Mouse (Mus musculus) neural tube, embryonic 11.5 days (tissue): Measurements from ENCODE around the gene Phf11c. TPM values are rescaled to one million over a fixed set of nuclear protein-coding genes. Genes with fewer than 3 reads are reported as not detected.

Experiments
- ATAC-seq: fragments of 200-750 bp; cut with Nextera tagmentation; 2 replicates; pipeline ENCODE4 v1.8.0; 2017; ENCODE audit warnings: moderate number of reproducible peaks, mild to moderate bottlenecking, moderate TSS enrichment, moderate library complexity; ENCODE audit not compliant: insufficient read depth, low FRiP score, low TSS enrichment
- DNase-seq: peaks from one replicate; pipeline ENCODE4 v3.0.0-alpha.2; 2015; ENCODE audit warnings: low spot score
- H3K27ac ChIP-seq: fragments of 300-500 bp; sonication (generic); 2 replicates; pipeline ENCODE4 v1.5.1; 2014; ENCODE audit warnings: low read depth, mild to moderate bottlenecking, low read length
- H3K27me3 ChIP-seq: fragments of 300-500 bp; sonication (generic); 2 replicates; pipeline ENCODE4 v1.6.1; 2014; ENCODE audit warnings: mild to moderate bottlenecking, low read length, mixed read lengths; ENCODE audit not compliant: control insufficient read depth, insufficient read depth
- H3K36me3 ChIP-seq: fragments of 300-500 bp; sonication (generic); 2 replicates; pipeline ENCODE4 v1.6.1; 2014; ENCODE audit warnings: mild to moderate bottlenecking, low read length, moderate library complexity, mixed read lengths; ENCODE audit not compliant: control insufficient read depth, insufficient read depth
- H3K4me1 ChIP-seq: fragments of 300-500 bp; sonication (generic); 2 replicates; pipeline ENCODE4 v1.6.1; 2014; ENCODE audit warnings: low read length, mixed read lengths; ENCODE audit not compliant: control insufficient read depth, insufficient read depth
- H3K4me2 ChIP-seq: fragments of 300-500 bp; sonication (generic); 2 replicates; pipeline ENCODE4 v1.6.1; 2014; ENCODE audit warnings: low read depth, mild to moderate bottlenecking, moderate library complexity
- H3K4me3 ChIP-seq: fragments of 300-500 bp; sonication (generic); 2 replicates; pipeline ENCODE4 v1.5.1; 2014; ENCODE audit warnings: low read depth, low read length
- H3K9ac ChIP-seq: fragments of 300-500 bp; sonication (generic); 2 replicates; pipeline ENCODE4 v1.6.1; 2014; ENCODE audit warnings: mild to moderate bottlenecking, low read length
- H3K9me3 ChIP-seq: fragments of 300-500 bp; sonication (generic); 2 replicates; pipeline ENCODE4 v1.6.1; 2016; ENCODE audit warnings: low read length; ENCODE audit not compliant: control insufficient read depth
- whole genome bisulfite sequencing: fragments of 180-500 bp; shearing (Covaris S2); extraction: QIAGEN DNeasy Blood & Tissue Kit; methylation state at CpG from one replicate; pipeline ENCODE4 v1.1.7; 2014; 5-methylcytosine and 5-hydroxymethylcytosine counted together
- polyA plus RNA-seq: library from polyadenylated mRNA; unstranded; fragments of >200 nt; fragmentation: Nextera tagmentation; extraction: Ambion mirVana; gene quantifications from 2 replicates; pipeline ENCODE4 v1.2.1, GENCODE M21; 2014

Gene Phf11c
- 0.55 and 0.81 TPM in 2 replicates for polyA plus RNA-seq

- H3K9ac ChIP-seq: no peak within 1 kb of the TSS
- H3K4me1 ChIP-seq: no peaks in the 10 kb centered on the region
- no peaks in the 10 kb centered on the region for H3K9me3 ChIP-seq
- 84% methylated on average over 3 of the region's 3 CpGs for WGBS
- DNase-seq (no peak), ATAC-seq (no peak)
- no peaks in the 10 kb centered on the region for H3K27me3 ChIP-seq
- no peak within 1 kb of the TSS for H3K4me3 ChIP-seq
- H3K36me3 ChIP-seq: no peaks in the 10 kb centered on the region
- no peak within 1 kb of the TSS for H3K27ac ChIP-seq
- no peak within 1 kb of the TSS for H3K4me2 ChIP-seq
These were observed at the start of gene Phf11c for GRCm38 (mm10) chr14:59395281-59395680. Gene Phf11c (minus strand): TSS chr14:59395381.

DNA sequence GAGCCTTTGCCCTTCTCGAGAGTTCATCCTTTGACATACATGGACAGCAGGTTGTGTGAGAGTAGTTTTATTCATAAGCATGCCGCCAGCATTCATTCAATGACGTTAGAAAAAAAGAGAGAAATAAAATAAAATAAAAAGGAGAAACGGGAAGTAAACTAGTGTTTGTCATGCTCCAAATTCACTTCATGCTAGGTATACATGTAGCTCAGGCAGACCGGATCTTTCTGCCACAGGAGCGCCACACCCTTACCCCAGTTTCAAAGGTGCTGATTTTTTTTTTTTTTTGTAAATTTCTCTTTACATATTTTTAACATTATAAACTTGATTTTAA is 46.3 kb upstream of the Phf11c start:
- Histone ChIP-seq H3K4me2 (peak overlapping the region; percentile 54), H3K27ac (peak overlapping the region; percentile 65; the same call in 1 of the 2 replicates), H3K9ac (peak overlapping the region; percentile 70), H3K4me1 (peaks cover 2% of the 10 kb centered on the region; the same call in 1 of the 2 replicates), H3K36me3 (no peaks in the 10 kb centered on the region), H3K4me3 (peak overlapping the region; percentile 65), H3K27me3 (no peaks in the 10 kb centered on the region), H3K9me3 (no peaks in the 10 kb centered on the region)
- DNase-seq (no peak), ATAC-seq (no peak)
- 15% methylated on average over 6 of the region's 6 CpGs for WGBS

- Histone ChIP-seq H3K36me3 (no peaks in the 10 kb centered on the region), H3K4me1 (peaks cover 2% of the 10 kb centered on the region; the same call in 1 of the 2 replicates), H3K27ac (peak within 1 kb of the TSS; percentile 65), H3K4me3 (peak within 1 kb of the TSS; percentile 65), H3K4me2 (peak within 1 kb of the TSS; percentile 54), H3K27me3 (no peaks in the 10 kb centered on the region), H3K9ac (peak within 1 kb of the TSS; percentile 70), H3K9me3 (no peaks in the 10 kb centered on the region)
- WGBS: under 1% methylated on average over 66 of the region's 66 CpGs
- DNase-seq: peak; percentile 92
- peak; percentile 99 for ATAC-seq
These were observed 45.6 kb upstream of the Phf11c start, which contains the start of the genes Setdb2 and Cab39l for GRCm38 (mm10) chr14:59440558-59441471. Gene Setdb2 (minus strand): TSS chr14:59440884. Gene Cab39l (plus strand): TSS chr14:59440972.

DNA sequence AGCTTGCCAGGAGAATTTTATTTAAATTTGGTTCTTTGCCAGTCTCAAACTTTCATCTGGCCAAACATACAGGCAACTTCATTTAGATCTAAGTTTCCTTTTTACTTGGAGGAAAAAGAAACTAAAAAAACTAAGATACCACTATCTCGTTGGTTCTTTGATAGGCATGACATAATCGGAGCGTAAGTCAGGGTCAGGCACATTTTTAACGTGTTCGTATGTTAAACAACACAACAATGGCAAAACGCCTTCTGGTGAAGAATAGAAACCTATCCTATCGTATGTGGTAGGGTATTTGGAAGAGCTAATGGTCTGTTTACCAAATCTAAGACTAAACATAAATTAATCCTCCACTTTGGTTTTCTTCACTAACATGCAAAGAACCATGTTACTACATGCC is 44.9 kb upstream of the Phf11c start:
- H3K4me2 ChIP-seq: peak overlapping the region; percentile 54
- WGBS: 23% methylated on average over 7 of the region's 7 CpGs
- H3K36me3 ChIP-seq: no peaks in the 10 kb centered on the region
- no peaks in the 10 kb centered on the region for H3K27me3 ChIP-seq
- ATAC-seq: no peak
- H3K4me1 ChIP-seq: peaks cover 2% of the 10 kb centered on the region; the same call in 1 of the 2 replicates
- no peak for DNase-seq
- no peaks in the 10 kb centered on the region for H3K9me3 ChIP-seq
- no peak overlapping the region for H3K27ac ChIP-seq
- peak overlapping the region; percentile 65 for H3K4me3 ChIP-seq
- peak overlapping the region; percentile 70 for H3K9ac ChIP-seq

DNA sequence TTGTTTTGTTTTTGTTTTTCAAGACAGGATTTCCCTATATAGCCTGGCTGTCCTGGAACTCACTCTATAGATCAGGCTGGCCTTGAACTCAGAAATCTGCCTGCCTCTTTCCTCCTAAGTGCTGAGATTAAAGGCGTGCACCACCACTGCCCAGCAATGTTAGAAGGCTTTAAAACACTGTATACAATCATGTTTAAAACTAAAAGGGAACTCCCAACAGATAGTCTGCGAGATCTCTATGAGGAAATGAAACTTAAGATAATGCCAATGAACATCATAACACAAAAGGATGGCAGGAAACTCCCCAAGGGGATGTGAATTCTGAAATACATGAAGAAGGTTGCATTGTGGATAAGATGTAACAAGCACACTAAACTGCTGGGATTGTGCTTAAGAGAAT is 43.3 kb upstream of the Phf11c start:
- H3K4me3 ChIP-seq: no peak overlapping the region
- no peaks in the 10 kb centered on the region for H3K36me3 ChIP-seq
- 90% methylated on average over 2 of the region's 2 CpGs for WGBS
- ATAC-seq: no peak
- H3K27me3 ChIP-seq: no peaks in the 10 kb centered on the region
- H3K4me1 ChIP-seq: peaks cover 2% of the 10 kb centered on the region; the same call in 1 of the 2 replicates
- no peak overlapping the region for H3K4me2 ChIP-seq
- H3K27ac ChIP-seq: no peak overlapping the region
- H3K9ac ChIP-seq: no peak overlapping the region
- no peak for DNase-seq
- no peaks in the 10 kb centered on the region for H3K9me3 ChIP-seq

- Histone ChIP-seq H3K36me3 (no peaks in the 10 kb centered on the region), H3K27me3 (no peaks in the 10 kb centered on the region), H3K9ac (no peak overlapping the region), H3K4me1 (peaks cover 2% of the 10 kb centered on the region; the same call in 1 of the 2 replicates), H3K4me2 (no peak overlapping the region), H3K9me3 (no peaks in the 10 kb centered on the region), H3K4me3 (no peak overlapping the region), H3K27ac (no peak overlapping the region)
- WGBS: 89% methylated on average over 3 of the region's 3 CpGs
- ATAC-seq (no peak), DNase-seq (no peak)
These were observed 42.2 kb upstream of the Phf11c start for GRCm38 (mm10) chr14:59437398-59437797.

GRCm38 (mm10) chr14:59435206-59435605 is 40.0 kb upstream of the Phf11c start:
- no peak overlapping the region for H3K9ac ChIP-seq
- no peak for ATAC-seq
- H3K4me2 ChIP-seq: no peak overlapping the region
- H3K27me3 ChIP-seq: no peaks in the 10 kb centered on the region
- DNase-seq: no peak
- peaks cover 2% of the 10 kb centered on the region; the same call in 1 of the 2 replicates for H3K4me1 ChIP-seq
- H3K27ac ChIP-seq: no peak overlapping the region
- no peaks in the 10 kb centered on the region for H3K9me3 ChIP-seq
- no peak overlapping the region for H3K4me3 ChIP-seq
- no peaks in the 10 kb centered on the region for H3K36me3 ChIP-seq

GRCm38 (mm10) chr14:59433902-59434301 is 38.7 kb upstream of the Phf11c start:
- Histone ChIP-seq H3K27me3 (no peaks in the 10 kb centered on the region), H3K9ac (no peak overlapping the region), H3K9me3 (no peaks in the 10 kb centered on the region), H3K4me1 (no peaks in the 10 kb centered on the region), H3K4me3 (no peak overlapping the region), H3K36me3 (no peaks in the 10 kb centered on the region), H3K4me2 (no peak overlapping the region), H3K27ac (no peak overlapping the region)
- no peak for DNase-seq
- WGBS: 75% methylated on average over 2 of the region's 2 CpGs
- ATAC-seq: no peak

DNA sequence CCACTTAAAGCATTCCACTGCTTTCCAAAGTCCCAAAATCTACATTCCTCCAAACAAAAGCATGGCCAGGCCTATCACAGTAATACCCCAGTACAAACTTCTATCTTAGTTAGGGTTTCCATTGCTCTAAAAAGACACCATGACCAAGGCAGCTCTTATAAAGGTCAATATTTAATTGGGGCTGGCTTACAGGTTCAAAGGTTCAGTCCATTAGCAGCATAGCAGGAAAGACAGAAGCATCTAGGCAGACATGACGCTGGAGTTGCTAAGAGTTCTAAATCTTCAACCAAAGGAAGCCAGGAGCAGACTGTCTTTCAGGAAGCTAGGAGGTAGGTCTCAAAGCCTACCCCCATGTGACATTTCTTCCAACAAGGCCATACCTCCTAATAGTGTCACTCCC is 35.4 kb upstream of the Phf11c start:
- H3K4me3 ChIP-seq: no peak overlapping the region
- no peak for DNase-seq
- H3K4me2 ChIP-seq: no peak overlapping the region
- H3K36me3 ChIP-seq: no peaks in the 10 kb centered on the region
- ATAC-seq: no peak
- no peaks in the 10 kb centered on the region for H3K4me1 ChIP-seq
- no peak overlapping the region for H3K9ac ChIP-seq
- H3K27me3 ChIP-seq: no peaks in the 10 kb centered on the region
- 88% methylated on average over 1 of the region's 1 CpGs for WGBS
- H3K27ac ChIP-seq: no peak overlapping the region
- H3K9me3 ChIP-seq: no peaks in the 10 kb centered on the region
